Mouse (Mus musculus) heart, postnatal 0 days (tissue): ENCODE results near the gene G6pc.

Source experiments
- CTCF ChIP-seq: IDR thresholded peaks from 2 replicates; pipeline ENCODE4 v1.5.1; 2016; ENCODE audit warnings: antibody characterized with exemption, control low read depth, low read depth
- EP300 ChIP-seq: IDR thresholded peaks from 2 replicates; pipeline ENCODE4 v1.6.1; 2016; ENCODE audit warnings: antibody characterized with exemption, low read depth

GRCm38 (mm10) chr11:101370141-101370540 is 2.8 kb downstream of the G6pc start:
- TF ChIP-seq EP300 (no peak), CTCF (no peak)
